Mouse (Mus musculus): Measurements from ENCODE around the gene Dgcr2. TPM values are rescaled to one million over a fixed set of nuclear protein-coding genes. Genes with fewer than 3 reads are reported as not detected.
A peak's percentile ranks its signal among the peaks of the same experiment; 100 is the strongest.

Gene Dgcr2
- total RNA-seq, 2 experiments from 2014 or later: 56.7 to 68.6 TPM

DNA sequence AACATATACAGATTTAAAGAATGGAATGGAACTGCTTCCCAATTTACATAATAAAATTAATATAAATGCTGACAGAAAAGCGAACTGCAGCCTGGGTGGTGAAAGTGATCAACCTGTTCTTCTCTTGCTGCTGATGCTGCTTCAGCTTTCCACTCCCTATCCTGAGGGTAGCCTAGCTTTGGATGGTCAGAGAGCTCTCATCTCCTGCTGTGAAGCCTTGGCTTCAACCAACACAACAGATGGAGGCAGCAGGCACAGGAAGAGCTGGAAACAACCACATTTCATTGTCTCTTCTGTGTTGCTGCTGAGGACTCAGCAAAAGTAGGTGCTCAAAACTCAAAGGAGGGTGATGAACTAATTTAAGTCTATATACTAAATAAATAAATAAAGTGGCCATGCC, 46.5 kb downstream of the Dgcr2 start:
- no peak for DNase-seq (ENCODE audit: low spot score in 2 of 2)

DNA sequence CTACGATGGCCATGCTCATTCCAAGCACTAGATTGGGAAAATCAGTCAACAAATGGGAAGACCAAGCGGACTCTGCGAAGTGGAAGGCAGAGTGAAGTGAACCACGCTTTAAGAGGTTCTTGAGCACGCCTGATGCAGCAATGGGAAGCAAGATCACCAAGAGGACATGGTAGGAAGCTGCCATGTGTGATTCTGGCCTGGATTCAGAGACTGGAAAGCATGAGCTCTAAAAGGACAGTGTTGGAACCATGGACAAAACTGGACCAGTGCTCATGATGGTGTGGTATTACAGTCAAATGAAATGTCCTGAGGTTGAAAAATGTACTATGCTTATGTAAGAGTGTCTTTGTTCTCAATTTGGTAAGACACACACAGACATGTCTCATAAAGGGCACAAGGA, 47.0 kb downstream of the Dgcr2 start:
- DNase-seq (ENCODE audit: low spot score in 2 of 2): no peak

DNA sequence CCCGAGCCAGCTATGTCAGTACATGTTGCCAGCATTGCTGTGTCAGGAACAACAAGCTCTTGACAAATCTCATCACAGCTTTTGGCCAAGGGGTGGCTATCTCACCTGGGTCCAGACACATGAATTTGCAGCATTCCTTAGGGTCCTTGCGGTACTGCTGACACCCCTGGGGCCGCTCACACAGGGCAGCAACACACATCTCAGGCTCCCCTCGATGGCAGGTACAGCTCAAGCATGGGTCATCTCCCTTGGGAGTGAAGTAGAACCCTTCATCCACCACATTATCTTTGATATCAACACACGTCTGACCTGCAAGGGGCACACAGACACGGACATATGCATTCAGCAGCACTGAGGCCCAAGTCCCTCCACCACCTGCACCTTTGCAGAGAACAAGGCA, 48.9 kb downstream of the Dgcr2 start:
- DNase-seq (ENCODE audit: low spot score in 2 of 2): no peak

DNA sequence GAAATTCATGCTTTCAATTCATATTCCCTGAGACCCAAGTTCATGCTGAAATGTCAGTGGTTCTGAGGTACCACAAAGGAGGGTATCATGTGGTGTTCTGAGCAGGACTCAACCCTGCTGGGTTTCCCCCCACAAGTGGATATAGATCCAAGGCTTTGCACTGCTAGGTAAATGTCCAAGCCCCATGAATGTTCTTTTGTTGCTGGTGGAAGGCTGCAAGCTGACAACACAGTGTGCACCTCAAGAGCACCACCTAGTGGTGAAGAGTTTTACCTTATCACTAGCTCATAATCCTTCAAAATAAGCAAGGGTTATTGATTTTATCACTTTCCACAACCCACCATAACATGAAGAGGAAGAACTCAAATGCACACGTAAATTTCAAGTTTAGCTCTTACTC, 49.4 kb downstream of the Dgcr2 start:
- DNase-seq (ENCODE audit: low spot score in 2 of 2): peak in 1 of 2 experiments; percentile 27

DNA sequence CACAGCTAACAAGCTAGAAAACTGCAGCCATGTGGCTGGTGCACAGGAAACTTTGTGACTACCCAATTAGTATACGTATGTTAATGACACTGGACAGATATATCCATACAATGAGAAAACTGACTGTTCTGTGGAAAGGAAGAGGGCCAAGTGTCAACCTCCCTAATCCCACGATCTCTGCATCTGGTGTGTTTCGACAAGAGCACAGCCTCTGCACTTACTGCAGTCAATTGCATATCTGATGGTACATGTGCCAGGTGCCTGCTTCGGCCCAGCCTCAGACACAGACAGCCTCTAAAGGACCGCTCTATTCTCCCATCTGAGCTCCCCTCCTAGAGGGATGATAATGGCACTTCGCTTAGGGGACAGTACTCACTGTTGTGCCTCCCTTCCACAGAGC, 49.9 kb downstream of the Dgcr2 start:
- no peak for DNase-seq (ENCODE audit: low spot score in 2 of 2)

DNA sequence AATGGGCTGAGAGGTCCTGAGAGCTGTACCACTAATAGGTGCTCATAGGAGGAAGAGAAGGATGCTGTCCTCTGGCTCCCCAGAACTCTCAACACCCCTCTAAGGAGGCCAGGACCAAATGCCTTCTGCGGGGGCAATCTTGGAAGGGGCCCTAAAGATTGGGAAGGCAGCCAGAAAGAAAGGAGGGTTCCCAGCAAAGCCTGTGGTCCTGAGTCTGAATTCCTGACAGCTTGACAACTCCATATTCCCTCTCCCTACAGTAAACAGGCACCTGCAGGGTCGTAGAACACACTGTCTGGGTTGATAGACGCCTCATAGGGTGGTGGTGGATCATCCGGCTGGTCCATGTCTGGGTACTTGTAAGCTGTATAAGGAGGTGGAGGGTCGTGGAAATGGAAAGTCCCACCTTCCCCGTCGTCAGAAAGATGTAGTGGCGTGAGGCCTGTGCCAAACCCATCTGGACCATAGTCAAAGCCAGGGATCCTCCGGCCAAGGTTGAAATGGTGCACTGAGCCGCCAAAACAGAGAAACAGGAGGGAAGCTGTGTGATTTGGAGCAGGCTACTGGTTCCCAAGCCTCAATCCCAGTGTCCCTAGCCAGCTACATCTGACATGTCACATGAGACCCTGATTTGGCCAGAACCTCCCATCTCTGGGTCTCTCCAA, 54.5 kb downstream of the Dgcr2 start:
- DNase-seq (ENCODE audit: low spot score in 2 of 2): no peak

GRCm38 (mm10) chr16:17842437-17842836, 55.9 kb downstream of the Dgcr2 start:
- no peak for DNase-seq (ENCODE audit: low spot score in 2 of 2)

- no peak for DNase-seq (ENCODE audit: low spot score in 2 of 2)
These were observed 58.4 kb downstream of the Dgcr2 start for GRCm38 (mm10) chr16:17839976-17840375.

- DNase-seq (ENCODE audit: low spot score in 2 of 2): no peak
These were observed 60.3 kb downstream of the Dgcr2 start, which contains the start of gene Car15 for GRCm38 (mm10) chr16:17838051-17838450. TSS of gene Car15 (minus strand) at chr16:17838364.

DNA sequence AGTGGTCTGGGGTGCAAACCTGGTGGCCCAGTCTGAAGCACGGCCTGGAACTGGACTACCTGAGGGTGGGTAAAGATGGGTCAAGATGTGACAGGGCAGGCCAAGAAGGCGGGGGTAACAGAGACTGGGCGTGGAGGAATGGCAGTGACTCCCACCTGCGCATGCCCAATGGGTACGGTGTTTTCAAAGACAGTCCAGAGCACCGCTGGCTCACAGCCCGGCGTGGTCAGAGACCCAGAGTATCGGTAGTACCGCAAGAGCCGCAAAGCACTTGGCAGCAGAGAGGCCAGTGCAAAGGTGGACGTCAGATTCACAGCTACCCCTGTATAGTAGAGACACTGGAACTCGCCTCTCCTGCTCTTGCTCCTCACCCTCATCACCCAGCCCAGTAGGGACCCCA, 62.9 kb downstream of the Dgcr2 start:
- DNase-seq (ENCODE audit: low spot score in 2 of 2): no peak

DNA sequence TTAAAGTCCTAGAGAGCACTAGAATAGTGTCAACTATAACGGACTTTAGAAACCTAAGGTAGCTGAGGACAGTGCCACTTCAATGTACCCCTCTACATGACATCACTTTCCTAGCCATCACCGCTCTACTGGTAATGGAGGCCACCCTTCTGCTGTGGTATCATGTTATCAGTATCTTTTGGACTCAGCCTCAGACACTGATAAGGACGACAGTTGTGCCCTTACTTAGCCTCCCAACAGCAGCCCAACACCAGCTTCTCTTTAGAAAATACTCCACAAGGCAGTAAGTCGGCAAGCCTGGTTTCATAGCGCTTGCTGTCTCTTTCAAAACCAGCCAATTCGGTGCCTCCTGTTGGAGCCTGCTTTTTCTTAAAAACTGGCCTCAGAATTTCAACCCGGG, 63.8 kb downstream of the Dgcr2 start:
- DNase-seq (ENCODE audit: low spot score in 2 of 2): no peak

DNA sequence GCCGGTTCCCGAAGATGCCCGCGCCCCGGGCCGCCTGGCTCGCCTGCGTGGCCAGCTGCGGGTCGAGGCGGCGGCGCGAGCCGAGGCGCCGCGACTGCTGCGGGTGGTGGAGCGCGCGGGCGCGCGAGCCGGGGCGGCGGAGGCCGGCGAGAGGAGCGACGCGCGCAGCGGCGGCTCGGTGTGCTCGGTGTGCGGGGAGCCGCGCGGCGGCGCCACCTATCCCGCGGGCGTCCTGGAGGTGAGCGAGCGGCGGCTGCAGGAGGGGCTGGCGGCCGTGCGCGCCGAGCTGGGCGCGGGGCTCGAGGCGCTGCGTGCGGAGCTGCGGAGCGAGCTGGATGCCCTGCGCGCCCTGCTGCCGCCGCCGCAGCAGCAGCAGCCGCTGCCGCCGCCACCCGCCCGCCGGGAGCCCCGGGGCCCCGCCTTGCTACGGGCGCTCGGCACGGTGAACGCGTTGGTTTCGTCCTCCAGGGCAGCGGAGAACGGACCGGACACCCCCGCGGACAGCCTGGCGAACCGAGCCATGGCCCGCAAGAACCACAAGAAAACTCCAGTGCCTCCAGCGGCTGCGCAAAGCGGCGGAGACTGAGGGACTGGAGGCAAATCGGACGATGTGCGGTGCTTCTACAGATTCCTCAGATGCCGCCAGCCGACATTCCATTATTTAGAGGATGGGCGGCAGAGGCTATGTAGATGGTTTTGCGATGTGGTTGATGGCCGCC, 64.5 kb downstream of the Dgcr2 start:
- no peak for DNase-seq (ENCODE audit: low spot score in 2 of 2)

DNA sequence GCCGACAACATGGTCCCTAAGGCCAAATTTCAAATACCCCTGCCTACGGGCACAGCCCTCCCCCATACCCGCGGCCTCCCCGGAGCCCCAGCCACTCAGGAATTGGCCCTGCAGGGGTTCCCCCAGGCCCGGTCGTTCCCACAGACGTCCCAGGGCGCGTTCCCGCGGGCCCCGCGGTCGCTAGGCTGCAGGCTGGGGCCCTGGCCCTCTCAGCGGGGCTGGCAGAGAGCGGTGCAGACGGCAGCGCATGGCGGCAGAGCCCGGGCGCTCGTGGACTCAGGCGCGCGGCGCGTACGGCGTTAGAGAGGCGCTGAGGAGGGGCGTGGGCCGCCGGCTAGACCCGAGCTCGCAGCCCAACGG, 65.1 kb downstream of the Dgcr2 start:
- DNase-seq (ENCODE audit: low spot score in 2 of 2): no peak

DNA sequence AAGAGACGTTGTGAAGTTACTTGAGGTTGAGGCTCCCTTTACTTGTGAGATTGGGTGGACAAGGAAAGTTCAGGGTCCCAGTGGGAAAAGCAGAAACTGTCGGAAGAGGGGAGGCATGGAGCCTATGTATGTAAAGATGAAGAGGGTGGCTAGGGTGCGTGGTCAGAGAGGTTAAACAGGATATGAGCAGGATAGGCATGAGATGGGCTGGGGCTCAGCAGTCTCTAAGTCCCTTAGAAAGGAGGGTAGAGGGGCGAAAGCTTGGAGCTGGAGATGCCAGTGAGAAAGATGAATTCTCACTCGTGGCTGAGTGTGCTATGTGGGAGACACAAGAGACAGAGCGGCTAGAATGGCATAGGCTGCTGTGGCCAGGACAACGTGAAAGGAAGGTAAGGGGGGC, 65.5 kb downstream of the Dgcr2 start, which contains the start of gene B830017H08Rik:
Gene B830017H08Rik (plus strand): TSS at position 301 of the 400 bp plus-strand sequence.
- no peak for DNase-seq (ENCODE audit: low spot score in 2 of 2)

DNA sequence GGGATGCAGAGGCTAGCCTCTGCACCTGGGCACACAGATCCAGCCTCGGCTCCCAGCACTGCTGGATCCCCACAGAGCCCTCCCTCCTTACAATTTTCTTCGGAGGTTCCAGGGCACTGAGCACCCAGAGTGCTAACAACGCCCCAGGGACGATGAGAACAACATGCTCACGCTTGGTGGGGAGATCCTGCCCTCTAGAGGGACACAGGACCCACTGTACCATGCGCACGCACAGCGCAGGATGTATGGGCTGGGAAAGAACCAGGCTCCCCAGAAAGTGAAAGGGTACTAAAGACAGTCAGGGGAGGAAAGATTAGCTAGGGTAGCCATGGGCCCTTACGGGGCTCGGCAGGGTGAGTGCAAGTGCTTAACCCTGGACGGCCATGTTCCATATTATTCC, 66.6 kb downstream of the Dgcr2 start:
- no peak for DNase-seq (ENCODE audit: low spot score in 2 of 2)

- DNase-seq (ENCODE audit: low spot score in 2 of 2): no peak
These were observed 67.8 kb downstream of the Dgcr2 start for GRCm38 (mm10) chr16:17830385-17831178.

GRCm38 (mm10) chr16:17828867-17829266, 69.5 kb downstream of the Dgcr2 start:
- no peak for DNase-seq (ENCODE audit: low spot score in 2 of 2)

- DNase-seq (ENCODE audit: low spot score in 2 of 2): no peak
These were observed 70.1 kb downstream of the Dgcr2 start for GRCm38 (mm10) chr16:17828229-17828628.

DNA sequence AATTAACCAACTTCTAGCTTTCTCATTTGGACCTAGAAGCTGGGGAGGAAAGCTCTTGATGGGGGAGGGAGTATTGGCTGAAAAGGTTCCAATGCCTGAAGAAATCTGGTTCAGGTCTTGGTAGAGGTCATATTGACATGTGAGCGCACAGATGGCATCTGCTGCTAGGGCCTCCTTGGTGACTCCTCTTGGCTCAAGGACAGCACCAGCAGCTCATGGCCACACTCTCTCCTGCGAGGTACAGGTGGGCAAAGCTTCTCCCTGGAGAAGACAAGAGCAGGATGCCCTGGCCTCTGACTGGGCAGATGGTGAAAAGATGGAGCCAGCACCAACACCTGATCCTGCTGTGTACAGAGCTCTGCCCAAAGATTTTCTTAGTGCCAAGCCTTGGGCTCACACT, 71.9 kb downstream of the Dgcr2 start:
- DNase-seq (ENCODE audit: low spot score in 2 of 2): no peak

- DNase-seq (ENCODE audit: low spot score in 2 of 2): no peak
These were observed 81.8 kb downstream of the Dgcr2 start for GRCm38 (mm10) chr16:17816528-17816927.

DNA sequence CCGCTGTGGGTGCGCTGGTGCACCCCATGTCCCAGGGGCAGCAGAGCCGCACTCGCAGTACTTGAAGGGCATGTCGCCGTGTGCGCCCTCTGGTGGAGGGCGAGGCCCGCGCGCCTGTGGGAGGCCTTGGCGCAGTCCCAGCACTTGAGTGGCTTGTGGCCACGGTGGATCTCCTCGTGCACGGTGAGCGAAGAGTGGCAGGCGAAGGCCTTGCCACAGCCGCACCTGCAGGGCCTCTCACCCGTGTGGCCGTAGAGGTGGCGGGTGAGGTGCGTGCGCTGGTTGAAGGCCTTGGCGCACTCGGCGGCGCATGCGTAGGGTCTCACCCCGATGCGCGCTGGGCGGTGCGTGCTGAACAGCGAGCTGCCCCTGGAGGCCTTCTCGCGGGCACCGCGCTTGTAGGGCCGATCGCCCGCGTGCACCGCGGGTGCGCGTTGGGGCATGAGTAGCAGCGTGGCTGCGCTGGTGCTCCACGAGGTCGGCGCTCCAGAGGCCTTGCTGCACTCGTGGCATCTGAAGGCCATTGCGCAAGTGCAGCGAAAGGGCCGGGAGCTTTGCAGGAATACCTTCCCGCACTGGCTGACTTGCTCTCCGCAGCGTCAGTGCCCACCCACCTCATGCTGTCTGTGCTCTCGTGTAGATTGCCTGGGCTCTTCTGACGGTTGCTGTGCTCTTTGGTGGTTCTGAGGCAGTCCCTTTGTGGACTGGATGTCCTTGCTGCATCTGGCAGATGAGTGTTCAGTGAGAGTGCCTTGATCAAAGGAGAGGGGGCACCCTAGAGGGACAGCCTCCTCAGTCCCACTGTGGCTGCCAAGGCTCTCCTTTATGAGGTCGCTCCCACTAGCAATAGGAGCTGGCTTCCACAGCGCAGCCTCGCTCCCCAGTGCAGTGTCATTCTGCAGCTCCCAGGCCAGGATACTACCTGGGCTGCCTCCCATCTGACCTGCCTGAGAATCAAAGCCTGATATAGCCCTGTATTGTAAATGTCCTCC, 82.7 kb downstream of the Dgcr2 start:
- DNase-seq (ENCODE audit: low spot score in 2 of 2): peak; percentile 66 to 67
